Mouse (Mus musculus) spleen, postnatal 10 days (tissue): ENCODE results near the gene Neurl2.
"Not testable (repeated sequence)": the region's sequence is repeated elsewhere in the genome, so short reads cannot be mapped to it uniquely, and the experiment has no call there.

Experiments used
- DNase-seq, 2 experiments: peaks; one replicate each; pipeline ENCODE4 v3.0.0; 2021 to 2022; ENCODE audit warnings: low spot score in 2 of 2

The Neurl2 gene

GRCm38 (mm10) chr2:164833314-164833959 lies at the start of gene Neurl2:
TSS of gene Neurl2 (minus strand) at chr2:164833456.
- DNase-seq: peak; percentile 79 to 87

GRCm38 (mm10) chr2:164882619-164883018 lies 49.4 kb upstream of the Neurl2 start:
- DNase-seq: peak in 1 of 2 experiments; percentile 57

- peak; percentile 96 to 97 for DNase-seq
These were observed 46.5 kb upstream of the Neurl2 start for GRCm38 (mm10) chr2:164879568-164880277.

- peak in 1 of 2 experiments; percentile 96 for DNase-seq
These were observed 45.9 kb upstream of the Neurl2 start, which contains the start of gene Pcif1 for GRCm38 (mm10) chr2:164879228-164879567. TSS of gene Pcif1 (plus strand) at chr2:164879304.

- DNase-seq: peak; percentile 63 to 67
These were observed 45.4 kb upstream of the Neurl2 start for GRCm38 (mm10) chr2:164878509-164879227.

GRCm38 (mm10) chr2:164877376-164878215 lies 44.3 kb upstream of the Neurl2 start:
- DNase-seq: not testable (repeated sequence)

GRCm38 (mm10) chr2:164875648-164876047 lies 42.4 kb upstream of the Neurl2 start:
- not testable (repeated sequence) for DNase-seq

- no peak for DNase-seq
These were observed 41.0 kb upstream of the Neurl2 start for GRCm38 (mm10) chr2:164874239-164874769.

GRCm38 (mm10) chr2:164873621-164874020 lies 40.4 kb upstream of the Neurl2 start:
- DNase-seq: no peak

GRCm38 (mm10) chr2:164871602-164872303 lies 38.5 kb upstream of the Neurl2 start:
- no peak for DNase-seq

- DNase-seq: peak in 1 of 2 experiments; percentile 67
These were observed 35.2 kb upstream of the Neurl2 start for GRCm38 (mm10) chr2:164868491-164868890.

- DNase-seq: peak in 1 of 2 experiments; percentile 50
These were observed 34.3 kb upstream of the Neurl2 start for GRCm38 (mm10) chr2:164867566-164867965.

GRCm38 (mm10) chr2:164866741-164867551 lies 33.7 kb upstream of the Neurl2 start:
- DNase-seq: no peak

- no peak for DNase-seq
These were observed 31.3 kb upstream of the Neurl2 start for GRCm38 (mm10) chr2:164864593-164864992.

GRCm38 (mm10) chr2:164863411-164863810 lies 30.2 kb upstream of the Neurl2 start:
- DNase-seq: not testable (repeated sequence)

- no peak for DNase-seq
These were observed 29.1 kb upstream of the Neurl2 start for GRCm38 (mm10) chr2:164862179-164862861.

GRCm38 (mm10) chr2:164861094-164861493 lies 27.8 kb upstream of the Neurl2 start:
- no peak for DNase-seq

- no peak for DNase-seq
These were observed 26.6 kb upstream of the Neurl2 start for GRCm38 (mm10) chr2:164859640-164860432.
